Mouse (Mus musculus) neural tube, embryonic 13.5 days (tissue): ENCODE measurements around the gene Fam102a. TPM values are rescaled to one million over a fixed set of nuclear protein-coding genes. Genes with fewer than 3 reads are reported as not detected.
A peak's percentile ranks its signal among the peaks of the same experiment; 100 is the strongest.

ENCODE experiments used
- ATAC-seq: fragments of 200-750 bp; cut with Nextera tagmentation; 2 replicates; pipeline ENCODE4 v1.8.0; 2017; ENCODE audit warnings: low read depth, mild to moderate bottlenecking, moderate TSS enrichment, moderate library complexity
- H3K27ac ChIP-seq: fragments of 300-500 bp; sonication (generic); replicated peaks from 2 replicates; pipeline ENCODE4 v1.5.1; 2015; ENCODE audit warnings: moderate library complexity, mild to moderate bottlenecking, inconsistent platforms
- H3K27me3 ChIP-seq: fragments of 300-500 bp; sonication (generic); 2 replicates; pipeline ENCODE4 v1.6.1; 2015; ENCODE audit warnings: mild to moderate bottlenecking, inconsistent platforms
- H3K36me3 ChIP-seq: fragments of 300-500 bp; sonication (generic); 2 replicates; pipeline ENCODE4 v1.6.1; 2015; ENCODE audit warnings: mild to moderate bottlenecking, inconsistent platforms
- H3K4me1 ChIP-seq: fragments of 300-500 bp; sonication (generic); replicated peaks from 2 replicates; pipeline ENCODE4 v1.6.1; 2015; ENCODE audit warnings: inconsistent platforms
- H3K4me2 ChIP-seq: fragments of 300-500 bp; sonication (generic); 2 replicates; pipeline ENCODE4 v1.6.1; 2015; ENCODE audit warnings: inconsistent platforms, mild to moderate bottlenecking, moderate library complexity
- H3K4me3 ChIP-seq: fragments of 300-500 bp; sonication (generic); 2 replicates; pipeline ENCODE4 v1.5.1; 2015; ENCODE audit warnings: mild to moderate bottlenecking, inconsistent platforms
- H3K9ac ChIP-seq: fragments of 300-500 bp; sonication (generic); 2 replicates; pipeline ENCODE4 v1.6.1; 2015; ENCODE audit warnings: moderate library complexity, mild to moderate bottlenecking, inconsistent platforms
- H3K9me3 ChIP-seq: fragments of 300-500 bp; sonication (generic); 2 replicates; pipeline ENCODE4 v1.6.1; 2016; ENCODE audit warnings: inconsistent platforms
- WGBS: fragments of 180-500 bp; shearing (Covaris S2); methylation state at CpG from one replicate; pipeline ENCODE4 v1.1.7; 2015; 5-methylcytosine and 5-hydroxymethylcytosine counted together
- polyA plus RNA-seq: library from polyadenylated mRNA; unstranded; fragments of >200 nt; fragmentation: Nextera tagmentation; extraction: Ambion mirVana; gene quantifications from 2 replicates; pipeline ENCODE4 v1.2.1, GENCODE M21; 2015

Gene Fam102a
- polyA plus RNA-seq, 1 experiment from 2014 or later = 9.1 TPM

- H3K4me2 ChIP-seq = peak overlapping the region; percentile 74
- H3K36me3 ChIP-seq = no peaks in the 10 kb centered on the region
- no peaks in the 10 kb centered on the region for H3K9me3 ChIP-seq
- H3K27ac ChIP-seq = 0 out of 2 replicates have a peak overlapping the region, but pooled peaks have one; percentile 64
- H3K9ac ChIP-seq = peak overlapping the region; percentile 95
- peak overlapping the region; percentile 84 for H3K4me3 ChIP-seq
- no peaks in the 10 kb centered on the region for H3K27me3 ChIP-seq
- peaks cover 77% of the 10 kb centered on the region for H3K4me1 ChIP-seq
- ATAC-seq = no peak
- WGBS = 8% methylated on average over 9 of the region's 9 CpGs
Measured at GRCm38 (mm10) chr2:32537360-32537905, 2.3 kb downstream of the Fam102a start.

- peak overlapping the region; percentile 74 for H3K4me2 ChIP-seq
- peak overlapping the region; percentile 84 for H3K4me3 ChIP-seq
- H3K36me3 ChIP-seq = no peaks in the 10 kb centered on the region
- no peak for ATAC-seq
- H3K27me3 ChIP-seq = no peaks in the 10 kb centered on the region
- H3K9me3 ChIP-seq = no peaks in the 10 kb centered on the region
- peak overlapping the region; percentile 95 for H3K9ac ChIP-seq
- no peak overlapping the region for H3K27ac ChIP-seq
- 69% methylated on average over 5 of the region's 5 CpGs for WGBS
- peaks cover 82% of the 10 kb centered on the region for H3K4me1 ChIP-seq
Measured at GRCm38 (mm10) chr2:32537941-32538340, 2.8 kb downstream of the Fam102a start.

- Histone ChIP-seq H3K4me3 (peak overlapping the region; percentile 84), H3K9me3 (no peaks in the 10 kb centered on the region), H3K4me2 (peak overlapping the region; percentile 74), H3K27ac (no peak overlapping the region), H3K27me3 (no peaks in the 10 kb centered on the region), H3K9ac (peak overlapping the region; percentile 3; the same call in 1 of the 2 replicates), H3K4me1 (peaks cover 87% of the 10 kb centered on the region), H3K36me3 (no peaks in the 10 kb centered on the region)
- ATAC-seq = no peak
- 70% methylated on average over 4 of the region's 4 CpGs for WGBS
Measured at GRCm38 (mm10) chr2:32538461-32538860, 3.3 kb downstream of the Fam102a start.

- Histone ChIP-seq H3K9ac (peak overlapping the region; percentile 50), H3K4me1 (peaks cover 77% of the 10 kb centered on the region), H3K27ac (no peak overlapping the region)
Measured at GRCm38 (mm10) chr2:32539452-32539981, 4.4 kb downstream of the Fam102a start.

GRCm38 (mm10) chr2:32541333-32541908 is 6.3 kb downstream of the Fam102a start:
- no peak for ATAC-seq
- Histone ChIP-seq H3K4me3 (no peak overlapping the region), H3K4me2 (no peak overlapping the region), H3K27me3 (no peaks in the 10 kb centered on the region), H3K9me3 (no peaks in the 10 kb centered on the region), H3K4me1 (peaks cover 70% of the 10 kb centered on the region), H3K9ac (no peak overlapping the region), H3K36me3 (no peaks in the 10 kb centered on the region), H3K27ac (no peak overlapping the region)
- 94% methylated on average over 2 of the region's 2 CpGs for WGBS

More at GRCm38 (mm10) chr2:32539452-32539981, 4.4 kb downstream of the Fam102a start:
- no peak for ATAC-seq
- 72% methylated on average over 14 of the region's 14 CpGs for WGBS
- Histone ChIP-seq H3K27me3 (no peaks in the 10 kb centered on the region), H3K36me3 (no peaks in the 10 kb centered on the region), H3K4me3 (0 out of 2 replicates have a peak overlapping the region, but pooled peaks have one; percentile 84), H3K4me2 (peak overlapping the region; percentile 74), H3K9me3 (no peaks in the 10 kb centered on the region)

GRCm38 (mm10) chr2:32541986-32542573 is 6.9 kb downstream of the Fam102a start:
- H3K27me3 ChIP-seq = no peaks in the 10 kb centered on the region
- ATAC-seq = no peak
- H3K4me2 ChIP-seq = no peak overlapping the region
- H3K36me3 ChIP-seq = no peaks in the 10 kb centered on the region
- no peak overlapping the region for H3K4me3 ChIP-seq
- no peak overlapping the region for H3K9ac ChIP-seq
- H3K4me1 ChIP-seq = peaks cover 63% of the 10 kb centered on the region
- WGBS = 90% methylated on average over 4 of the region's 4 CpGs
- H3K9me3 ChIP-seq = no peaks in the 10 kb centered on the region
- no peak overlapping the region for H3K27ac ChIP-seq

- 82% methylated on average over 3 of the region's 3 CpGs for WGBS
- no peaks in the 10 kb centered on the region for H3K27me3 ChIP-seq
- H3K9me3 ChIP-seq = no peaks in the 10 kb centered on the region
- H3K9ac ChIP-seq = no peak overlapping the region
- H3K4me2 ChIP-seq = no peak overlapping the region
- no peak for ATAC-seq
- no peak overlapping the region for H3K27ac ChIP-seq
- no peaks in the 10 kb centered on the region for H3K36me3 ChIP-seq
- H3K4me3 ChIP-seq = no peak overlapping the region
- H3K4me1 ChIP-seq = peaks cover 54% of the 10 kb centered on the region
Measured at GRCm38 (mm10) chr2:32543031-32543449, 7.9 kb downstream of the Fam102a start.

- Histone ChIP-seq H3K9me3 (no peaks in the 10 kb centered on the region), H3K4me1 (peaks cover 34% of the 10 kb centered on the region; the same call in 1 of the 2 replicates), H3K9ac (no peak overlapping the region), H3K27ac (no peak overlapping the region), H3K27me3 (no peaks in the 10 kb centered on the region), H3K4me3 (no peak overlapping the region), H3K36me3 (no peaks in the 10 kb centered on the region), H3K4me2 (no peak overlapping the region)
- 96% methylated on average over 1 of the region's 1 CpGs for WGBS
- no peak for ATAC-seq
Measured at GRCm38 (mm10) chr2:32546951-32547350, 11.8 kb downstream of the Fam102a start.

GRCm38 (mm10) chr2:32547380-32547779 is 12.2 kb downstream of the Fam102a start:
- no peaks in the 10 kb centered on the region for H3K27me3 ChIP-seq
- no peak overlapping the region for H3K4me3 ChIP-seq
- no peak overlapping the region for H3K27ac ChIP-seq
- no peak for ATAC-seq
- peaks cover 29% of the 10 kb centered on the region; the same call in 1 of the 2 replicates for H3K4me1 ChIP-seq
- no peaks in the 10 kb centered on the region for H3K36me3 ChIP-seq
- no peak overlapping the region for H3K9ac ChIP-seq
- no peak overlapping the region for H3K4me2 ChIP-seq
- WGBS = 91% methylated on average over 5 of the region's 5 CpGs
- no peaks in the 10 kb centered on the region for H3K9me3 ChIP-seq

DNA sequence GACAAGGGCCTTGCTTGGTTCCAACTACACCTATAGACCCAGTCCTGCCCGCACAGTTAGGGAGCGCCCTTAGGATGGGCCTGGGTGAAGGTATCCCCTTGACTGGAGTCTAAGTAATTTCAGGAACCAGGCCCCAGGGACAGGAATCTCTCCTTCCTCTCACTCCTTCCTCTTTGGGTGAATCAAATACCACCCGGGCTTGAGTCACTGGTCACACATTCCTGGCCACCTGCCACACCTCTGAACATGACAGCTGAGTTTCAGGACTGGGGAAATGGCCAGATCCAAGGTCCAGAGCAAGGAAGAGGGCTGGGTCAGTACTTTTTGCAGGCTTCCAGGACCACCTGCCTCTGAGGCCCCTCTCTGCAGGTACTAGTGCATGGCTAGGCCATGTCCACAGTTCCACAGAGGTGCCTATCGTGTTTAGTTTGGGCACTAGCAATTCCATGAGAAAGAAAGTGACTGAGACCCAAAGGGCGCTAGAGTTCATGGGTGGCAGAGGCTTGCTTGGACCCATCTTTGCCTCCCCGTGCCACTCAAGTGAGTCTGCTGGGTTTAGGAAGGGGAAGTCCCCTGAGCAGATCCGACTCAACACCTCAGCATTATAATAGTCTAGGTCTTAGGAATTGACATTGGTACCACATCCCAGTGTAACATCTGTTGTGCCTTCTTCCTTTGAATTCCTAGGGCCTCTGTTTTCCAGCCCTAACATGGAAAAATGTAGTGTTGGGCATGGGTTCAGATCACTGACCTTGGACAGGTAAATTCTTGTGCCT is 13.0 kb downstream of the Fam102a start:
- Histone ChIP-seq H3K27me3 (no peaks in the 10 kb centered on the region), H3K4me2 (no peak overlapping the region), H3K36me3 (no peaks in the 10 kb centered on the region), H3K27ac (no peak overlapping the region), H3K4me1 (peaks cover 22% of the 10 kb centered on the region; the same call in 1 of the 2 replicates), H3K4me3 (no peak overlapping the region), H3K9me3 (no peaks in the 10 kb centered on the region), H3K9ac (no peak overlapping the region)
- 92% methylated on average over 7 of the region's 7 CpGs for WGBS
- ATAC-seq = no peak

- Histone ChIP-seq H3K4me3 (no peak overlapping the region), H3K27me3 (no peaks in the 10 kb centered on the region), H3K4me1 (peaks cover 18% of the 10 kb centered on the region; the same call in 1 of the 2 replicates), H3K9ac (no peak overlapping the region), H3K36me3 (no peaks in the 10 kb centered on the region), H3K27ac (no peak overlapping the region), H3K9me3 (no peaks in the 10 kb centered on the region), H3K4me2 (no peak overlapping the region)
- WGBS = 87% methylated on average over 9 of the region's 9 CpGs
- ATAC-seq = no peak
Measured at GRCm38 (mm10) chr2:32549171-32549570, 14.0 kb downstream of the Fam102a start.

- no peak overlapping the region for H3K4me2 ChIP-seq
- WGBS = 70% methylated on average over 6 of the region's 6 CpGs
- H3K36me3 ChIP-seq = no peaks in the 10 kb centered on the region
- peaks cover 18% of the 10 kb centered on the region; the same call in 1 of the 2 replicates for H3K4me1 ChIP-seq
- no peak overlapping the region for H3K4me3 ChIP-seq
- no peaks in the 10 kb centered on the region for H3K27me3 ChIP-seq
- ATAC-seq = no peak
- no peak overlapping the region for H3K27ac ChIP-seq
- H3K9me3 ChIP-seq = no peaks in the 10 kb centered on the region
- H3K9ac ChIP-seq = no peak overlapping the region
Measured at GRCm38 (mm10) chr2:32549764-32550163, 14.6 kb downstream of the Fam102a start.
